Mouse (Mus musculus): ENCODE results near the gene Rufy2.
A peak's percentile ranks its signal among the peaks of the same experiment; 100 is the strongest.

Rufy2 gene

GRCm38 (mm10) chr10:62993991-62994390, 14.0 kb downstream of the Rufy2 start:
- DNase-seq (ENCODE audit: low read depth, low spot score) = no peak
- Histone ChIP-seq H3K36me3 (ENCODE audit: control insufficient read depth, insufficient read depth, low read length, poor library complexity, severe bottlenecking) (peaks cover 29% of the 10 kb centered on the region), H3K27me3 (ENCODE audit: control insufficient read depth, insufficient read depth, low read length, poor library complexity, severe bottlenecking) (no peaks in the 10 kb centered on the region)

DNA sequence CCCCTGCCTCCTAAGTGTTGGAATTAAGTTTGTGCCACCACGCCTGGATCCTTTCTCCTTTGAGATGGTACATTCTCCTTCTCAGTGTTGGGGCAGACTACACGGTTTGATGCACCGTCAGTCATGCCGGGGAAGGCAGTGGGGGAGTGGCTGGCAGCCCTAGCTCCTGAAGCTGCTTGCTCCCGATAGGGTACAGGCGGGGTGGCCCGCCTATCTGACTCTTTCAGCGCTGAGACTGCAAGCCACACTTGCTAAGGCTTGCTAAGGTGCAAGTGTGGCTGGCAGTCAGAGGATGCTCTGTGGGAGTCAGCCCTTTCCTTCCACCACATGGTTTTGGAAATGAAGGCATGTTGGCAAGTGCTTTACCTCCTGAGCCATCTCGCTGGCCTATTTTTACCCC, 20.6 kb downstream of the Rufy2 start:
- DNase-seq (ENCODE audit: low read depth, low spot score) = no peak
- Histone ChIP-seq H3K36me3 (ENCODE audit: control insufficient read depth, insufficient read depth, low read length, poor library complexity, severe bottlenecking) (peaks cover 20% of the 10 kb centered on the region), H3K27me3 (ENCODE audit: control insufficient read depth, insufficient read depth, low read length, poor library complexity, severe bottlenecking) (no peaks in the 10 kb centered on the region)

DNA sequence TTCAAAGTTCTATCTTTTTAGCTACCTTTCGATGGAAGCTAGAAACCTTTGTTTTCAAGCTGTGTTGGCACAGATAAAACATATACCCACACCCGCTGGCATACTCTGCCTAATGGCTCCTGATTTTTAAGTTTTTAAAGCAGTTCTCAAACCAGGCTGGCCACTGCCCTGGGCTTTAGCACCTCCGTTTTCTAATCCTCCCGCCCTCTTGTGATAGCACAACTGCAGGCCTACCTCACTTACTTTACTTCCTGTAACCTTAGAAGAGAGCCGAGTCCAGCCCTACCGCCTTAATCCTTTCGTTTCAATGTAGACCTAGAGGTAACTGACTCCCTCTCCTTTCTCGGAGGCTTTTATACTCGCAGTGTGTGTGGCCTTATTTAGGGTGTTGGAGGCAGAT, 23.2 kb downstream of the Rufy2 start:
- H3K27me3 ChIP-seq (ENCODE audit: control insufficient read depth, insufficient read depth, low read length, poor library complexity, severe bottlenecking) = no peaks in the 10 kb centered on the region
- H3K36me3 ChIP-seq (ENCODE audit: control insufficient read depth, insufficient read depth, low read length, poor library complexity, severe bottlenecking) = peaks cover 20% of the 10 kb centered on the region; the same call in 1 of the 2 replicates
- DNase-seq (ENCODE audit: low read depth, low spot score) = no peak

GRCm38 (mm10) chr10:63004556-63004955, 24.5 kb downstream of the Rufy2 start:
- no peak for DNase-seq (ENCODE audit: low read depth, low spot score)
- Histone ChIP-seq H3K36me3 (ENCODE audit: control insufficient read depth, insufficient read depth, low read length, poor library complexity, severe bottlenecking) (peaks cover 25% of the 10 kb centered on the region; the same call in 1 of the 2 replicates), H3K27me3 (ENCODE audit: control insufficient read depth, insufficient read depth, low read length, poor library complexity, severe bottlenecking) (no peaks in the 10 kb centered on the region)

DNA sequence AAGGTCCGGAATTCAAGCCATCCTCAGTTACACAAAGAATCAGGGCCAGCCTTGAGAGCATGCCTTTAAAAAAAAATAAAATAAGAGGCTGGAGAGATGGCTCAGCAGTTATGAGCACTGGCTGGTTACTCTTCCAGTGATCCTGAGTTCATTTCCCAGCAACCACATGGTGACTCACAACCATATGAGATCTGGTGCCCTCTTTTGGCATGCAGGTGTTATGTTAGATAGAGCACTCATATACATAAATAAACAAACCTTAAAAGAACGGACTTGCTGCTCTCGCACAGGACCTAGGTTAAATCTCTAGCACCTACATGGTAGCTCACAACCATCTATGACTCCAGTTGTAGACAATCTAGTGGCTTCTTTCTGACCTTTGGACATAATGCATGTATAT, 28.2 kb downstream of the Rufy2 start:
- H3K36me3 ChIP-seq (ENCODE audit: control insufficient read depth, insufficient read depth, low read length, poor library complexity, severe bottlenecking) = peaks cover 30% of the 10 kb centered on the region
- H3K27me3 ChIP-seq (ENCODE audit: control insufficient read depth, insufficient read depth, low read length, poor library complexity, severe bottlenecking) = no peaks in the 10 kb centered on the region
- DNase-seq (ENCODE audit: low read depth, low spot score) = no peak

- Histone ChIP-seq H3K27me3 (ENCODE audit: control insufficient read depth, insufficient read depth, low read length, poor library complexity, severe bottlenecking) (no peaks in the 10 kb centered on the region), H3K36me3 (ENCODE audit: control insufficient read depth, insufficient read depth, low read length, poor library complexity, severe bottlenecking) (peaks cover 31% of the 10 kb centered on the region)
- no peak for DNase-seq (ENCODE audit: low read depth, low spot score)
These were observed 30.2 kb downstream of the Rufy2 start for GRCm38 (mm10) chr10:63010268-63010667.

- H3K27me3 ChIP-seq (ENCODE audit: control insufficient read depth, insufficient read depth, low read length, poor library complexity, severe bottlenecking) = no peaks in the 10 kb centered on the region
- H3K36me3 ChIP-seq (ENCODE audit: control insufficient read depth, insufficient read depth, low read length, poor library complexity, severe bottlenecking) = peaks cover 31% of the 10 kb centered on the region
- DNase-seq (ENCODE audit: low read depth, low spot score) = no peak
These were observed 31.5 kb downstream of the Rufy2 start for GRCm38 (mm10) chr10:63011556-63011955.

DNA sequence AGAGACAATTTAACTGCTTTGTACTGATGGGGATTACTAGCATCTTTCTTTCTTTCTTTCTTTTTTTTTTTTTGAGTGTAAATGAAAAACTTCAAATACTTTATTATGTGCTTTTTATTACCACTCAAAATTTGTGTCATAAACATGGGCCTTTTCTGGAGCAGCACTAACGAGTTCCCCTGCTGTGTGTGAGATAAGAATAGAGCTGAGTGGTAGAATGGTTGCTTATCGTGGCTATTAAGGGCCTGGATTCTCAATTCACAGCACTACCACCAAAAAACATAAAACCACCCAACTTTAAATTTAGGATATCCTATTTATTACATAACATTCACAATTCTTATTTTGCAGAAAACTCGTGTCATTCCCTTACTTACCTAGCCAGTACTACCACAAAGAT, 33.5 kb downstream of the Rufy2 start:
- DNase-seq (ENCODE audit: low read depth, low spot score) = no peak
- peaks cover 24% of the 10 kb centered on the region for H3K36me3 ChIP-seq (ENCODE audit: control insufficient read depth, insufficient read depth, low read length, poor library complexity, severe bottlenecking)
- no peaks in the 10 kb centered on the region for H3K27me3 ChIP-seq (ENCODE audit: control insufficient read depth, insufficient read depth, low read length, poor library complexity, severe bottlenecking)

- no peak for DNase-seq (ENCODE audit: low read depth, low spot score)
- H3K27me3 ChIP-seq (ENCODE audit: control insufficient read depth, insufficient read depth, low read length, poor library complexity, severe bottlenecking) = no peaks in the 10 kb centered on the region
- peaks cover 24% of the 10 kb centered on the region for H3K36me3 ChIP-seq (ENCODE audit: control insufficient read depth, insufficient read depth, low read length, poor library complexity, severe bottlenecking)
These were observed 34.1 kb downstream of the Rufy2 start for GRCm38 (mm10) chr10:63014168-63014567.

DNA sequence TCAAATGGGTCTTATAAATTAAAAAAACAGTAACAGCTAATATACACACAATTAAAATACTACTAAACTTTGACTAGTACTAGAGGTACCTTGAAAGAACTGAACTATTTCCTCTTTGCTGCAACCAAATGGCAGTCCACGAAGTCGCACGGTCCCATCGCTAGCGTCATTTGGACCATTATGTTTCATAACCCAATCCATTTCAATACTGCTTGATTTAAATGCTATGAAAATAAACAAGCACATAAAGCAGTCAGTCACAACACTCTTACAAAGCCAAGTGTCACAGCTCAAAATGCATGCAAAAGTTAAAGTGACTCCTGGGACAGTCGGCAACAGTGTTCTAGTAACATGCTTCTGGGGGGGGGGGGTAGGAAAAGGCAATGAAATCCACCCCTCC, 39.3 kb downstream of the Rufy2 start:
- DNase-seq (ENCODE audit: low read depth, low spot score) = no peak
- no peaks in the 10 kb centered on the region for H3K27me3 ChIP-seq (ENCODE audit: control insufficient read depth, insufficient read depth, low read length, poor library complexity, severe bottlenecking)
- H3K36me3 ChIP-seq (ENCODE audit: control insufficient read depth, insufficient read depth, low read length, poor library complexity, severe bottlenecking) = peaks cover 3% of the 10 kb centered on the region

DNA sequence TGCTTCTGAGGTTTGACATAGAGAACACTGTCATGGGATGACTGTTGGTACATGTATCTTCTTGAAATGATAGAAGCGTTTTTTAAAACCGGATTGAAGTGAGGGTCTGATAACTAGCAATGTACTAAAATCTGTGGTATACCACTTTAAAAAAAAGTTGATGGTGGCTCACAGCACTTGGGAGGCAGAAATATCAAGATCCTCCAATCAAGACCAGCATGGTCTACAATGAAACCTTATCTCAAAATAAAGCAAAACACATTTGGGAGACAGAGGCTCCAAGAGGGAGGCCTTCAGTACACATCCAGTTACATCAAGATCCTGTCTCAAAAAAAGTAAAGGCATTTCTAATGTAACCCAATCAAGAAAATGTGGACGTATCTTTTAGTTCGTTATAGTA, 41.7 kb downstream of the Rufy2 start:
- no peak for DNase-seq (ENCODE audit: low read depth, low spot score)
- Histone ChIP-seq H3K27me3 (ENCODE audit: control insufficient read depth, insufficient read depth, low read length, poor library complexity, severe bottlenecking) (no peaks in the 10 kb centered on the region), H3K36me3 (ENCODE audit: control insufficient read depth, insufficient read depth, low read length, poor library complexity, severe bottlenecking) (peaks cover 1% of the 10 kb centered on the region)

- DNase-seq (ENCODE audit: low read depth, low spot score) = no peak
- Histone ChIP-seq H3K27me3 (ENCODE audit: control insufficient read depth, insufficient read depth, low read length, poor library complexity, severe bottlenecking) (no peaks in the 10 kb centered on the region), H3K36me3 (ENCODE audit: control insufficient read depth, insufficient read depth, low read length, poor library complexity, severe bottlenecking) (peaks cover 1% of the 10 kb centered on the region; the same call in 1 of the 2 replicates)
These were observed 42.6 kb downstream of the Rufy2 start for GRCm38 (mm10) chr10:63022541-63023120.

DNA sequence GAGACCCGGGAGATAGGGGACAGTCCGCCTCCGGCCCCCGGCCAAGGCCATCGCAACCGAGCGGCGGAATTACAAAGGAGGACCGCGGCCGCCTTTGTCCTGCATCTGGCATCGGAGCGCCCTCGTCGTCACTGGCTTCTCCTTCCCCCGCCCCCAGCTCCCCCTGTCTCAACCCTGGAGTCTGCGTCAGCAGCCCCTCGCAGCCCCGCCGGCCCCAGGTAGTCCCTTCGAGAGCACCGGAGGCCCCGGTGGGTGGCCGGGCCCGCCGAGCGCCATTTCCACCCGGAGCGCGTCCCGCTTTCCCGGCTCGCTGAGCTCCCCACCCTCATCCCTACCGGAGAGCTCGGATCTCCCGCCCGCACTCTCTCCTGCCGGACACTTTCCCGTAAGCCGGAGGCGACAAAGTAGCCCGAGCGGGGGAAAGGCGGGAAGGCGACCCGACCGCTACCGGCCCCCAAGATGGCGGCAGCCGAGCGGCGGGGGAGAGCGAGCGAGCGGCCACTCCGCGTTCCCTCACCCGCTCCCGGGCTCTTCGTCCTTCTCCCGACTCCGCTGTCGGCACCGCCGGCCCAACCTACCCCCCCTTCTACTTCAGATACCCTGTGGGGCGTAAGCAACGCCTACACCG, 43.2 kb downstream of the Rufy2 start:
- no peaks in the 10 kb centered on the region for H3K27me3 ChIP-seq (ENCODE audit: control insufficient read depth, insufficient read depth, low read length, poor library complexity, severe bottlenecking)
- peak; percentile 63 for DNase-seq (ENCODE audit: low read depth, low spot score)

GRCm38 (mm10) chr10:63023749-63024579, 43.9 kb downstream of the Rufy2 start, which contains the start of the genes Hnrnph3 and Pbld2:
Gene Hnrnph3, minus strand, starts transcription at chr10:63024217.
Gene Pbld2, plus strand, starts transcription at chr10:63024315.
- peaks cover 1% of the 10 kb centered on the region; the same call in 1 of the 2 replicates for H3K36me3 ChIP-seq (ENCODE audit: control insufficient read depth, insufficient read depth, low read length, poor library complexity, severe bottlenecking)
- DNase-seq (ENCODE audit: low read depth, low spot score) = peak; percentile 99

More for the DNA sequence above, 43.2 kb downstream of the Rufy2 start:
- H3K36me3 ChIP-seq (ENCODE audit: control insufficient read depth, insufficient read depth, low read length, poor library complexity, severe bottlenecking) = peaks cover 1% of the 10 kb centered on the region; the same call in 1 of the 2 replicates

DNA sequence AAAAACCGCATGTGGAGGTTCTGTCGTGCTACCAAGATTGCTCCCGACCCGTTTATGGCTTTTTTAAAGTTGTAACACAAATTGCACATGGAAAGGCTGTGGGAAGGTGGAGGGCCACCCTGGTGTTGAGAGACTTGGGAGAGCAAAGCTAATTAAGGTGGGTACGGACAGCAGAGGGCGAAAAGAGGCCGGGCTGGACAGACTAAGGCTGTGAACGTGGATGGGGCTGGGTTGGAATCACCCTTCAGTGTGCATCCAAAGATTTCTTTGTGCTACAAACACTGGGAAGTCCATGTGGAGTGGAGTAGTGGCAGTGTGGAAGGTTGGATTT, 44.5 kb downstream of the Rufy2 start:
- Histone ChIP-seq H3K27me3 (ENCODE audit: control insufficient read depth, insufficient read depth, low read length, poor library complexity, severe bottlenecking) (no peaks in the 10 kb centered on the region; the same call in 1 of the 2 replicates), H3K36me3 (ENCODE audit: control insufficient read depth, insufficient read depth, low read length, poor library complexity, severe bottlenecking) (peaks cover 1% of the 10 kb centered on the region; the same call in 1 of the 2 replicates)
- peak; percentile 60 for DNase-seq (ENCODE audit: low read depth, low spot score)

More at GRCm38 (mm10) chr10:63023749-63024579, 43.9 kb downstream of the Rufy2 start, which contains the start of the genes Hnrnph3 and Pbld2:
- no peaks in the 10 kb centered on the region for H3K27me3 ChIP-seq (ENCODE audit: control insufficient read depth, insufficient read depth, low read length, poor library complexity, severe bottlenecking)
